Mouse (Mus musculus) forebrain, embryonic 10.5 days (tissue): ENCODE data around the gene Zfp974. TPM values are rescaled to one million over a fixed set of nuclear protein-coding genes. Genes with fewer than 3 reads are reported as not detected.

Source experiments
- DNase-seq: peaks from one replicate; pipeline ENCODE4 v3.0.0-alpha.2; 2017; ENCODE audit warnings: low spot score; ENCODE audit errors: extremely low spot score
- H3K27ac ChIP-seq: fragments of 300-500 bp; sonication (generic); 2 replicates; pipeline ENCODE4 v1.5.1; 2016; ENCODE audit warnings: mild to moderate bottlenecking
- H3K27me3 ChIP-seq: fragments of 300-500 bp; sonication (generic); 2 replicates; pipeline ENCODE4 v1.6.1; 2016; ENCODE audit warnings: mild to moderate bottlenecking; ENCODE audit not compliant: poor library complexity, severe bottlenecking
- H3K36me3 ChIP-seq: fragments of 300-500 bp; sonication (generic); replicated peaks from 2 replicates; pipeline ENCODE4 v1.6.1; 2016; ENCODE audit warnings: mild to moderate bottlenecking, moderate library complexity
- H3K4me1 ChIP-seq: fragments of 300-500 bp; sonication (generic); 2 replicates; pipeline ENCODE4 v1.6.1; 2016
- H3K4me3 ChIP-seq: fragments of 300-500 bp; sonication (generic); 2 replicates; pipeline ENCODE4 v1.5.1; 2016; ENCODE audit warnings: mild to moderate bottlenecking, moderate library complexity
- H3K9me3 ChIP-seq: fragments of 300-500 bp; sonication (generic); 2 replicates; pipeline ENCODE4 v1.6.1; 2016; ENCODE audit warnings: mild to moderate bottlenecking, moderate library complexity
- WGBS: fragments of 180-500 bp; shearing (Covaris S2); methylation state at CpG from one replicate; pipeline ENCODE4 v1.1.7; 2016; 5-methylcytosine and 5-hydroxymethylcytosine counted together
- polyA plus RNA-seq: library from polyadenylated mRNA; unstranded; fragments of >200 nt; fragmentation: Nextera tagmentation; extraction: Ambion mirVana; gene quantifications from 2 replicates; pipeline ENCODE4 v1.2.1, GENCODE M21; 2016

Gene Zfp974
- polyA plus RNA-seq, 1 experiment from 2014 or later, result 12.0 TPM

DNA sequence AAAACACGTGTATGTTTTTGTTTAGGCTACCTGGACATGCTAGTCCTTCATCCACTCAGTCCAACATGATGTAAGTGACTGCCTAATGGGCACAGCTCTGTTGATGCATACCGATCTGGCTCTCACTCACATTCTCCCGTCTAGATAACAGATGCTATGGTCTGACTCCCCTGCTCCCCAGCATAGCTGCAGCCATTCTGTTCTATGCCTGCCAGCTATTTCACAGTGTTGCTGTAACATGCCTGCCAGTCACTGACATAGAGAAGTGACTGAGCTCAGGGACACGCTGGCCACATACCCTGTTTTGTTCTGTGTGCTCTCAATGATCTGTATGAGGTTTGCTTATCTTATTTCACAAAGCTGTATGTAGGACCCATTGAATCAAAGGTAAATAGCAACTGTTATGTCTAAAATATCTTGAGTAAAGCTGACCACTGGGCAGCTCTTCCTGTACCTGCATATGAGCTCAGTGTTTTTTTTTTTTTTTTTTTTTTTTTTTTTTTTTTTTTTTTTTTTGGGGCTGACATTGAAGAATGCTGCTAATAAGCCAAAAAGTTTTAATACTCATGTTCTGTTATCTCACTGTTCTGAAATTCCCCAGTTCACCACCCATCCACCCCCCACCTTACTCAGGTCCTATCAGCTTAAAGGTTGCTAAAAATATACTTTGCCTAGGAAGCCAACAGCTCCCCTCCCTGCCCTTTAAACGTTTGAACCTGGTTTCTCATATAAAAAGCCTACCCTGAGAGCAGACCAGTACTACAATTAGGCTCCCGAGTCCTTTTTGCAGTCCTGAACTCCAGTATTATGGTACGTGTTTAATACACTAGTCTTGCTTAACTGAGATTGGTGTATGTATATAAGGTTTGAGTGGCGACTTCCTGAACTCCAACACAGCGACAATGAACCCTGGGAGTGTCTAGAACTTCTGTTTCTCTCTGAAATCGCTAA is 69.7 kb downstream of the Zfp974 start:
- Histone ChIP-seq H3K27ac (peak overlapping the region; percentile 89), H3K4me3 (peak overlapping the region; percentile 76), H3K9me3 (0 out of 2 replicates have a peak, but pooled peaks cover 8% of the 10 kb centered on the region), H3K4me1 (peaks cover 20% of the 10 kb centered on the region), H3K27me3 (no peaks in the 10 kb centered on the region), H3K36me3 (peaks cover 40% of the 10 kb centered on the region)
- 37% methylated on average over 10 of the region's 10 CpGs for WGBS
- DNase-seq, result no peak

Other genes with a start within 250 kb of the Zfp974 start
- gene Zfp607b, start 240.1 kb downstream of the Zfp974 start, polyA plus RNA-seq, result 6.7 and 7.6 TPM in 2 replicates
- gene Zfp60, start 198.1 kb downstream of the Zfp974 start, polyA plus RNA-seq, result 70.8 and 76.5 TPM in 2 replicates
- 1.9 and 2.2 TPM in 2 replicates for gene Zfp626, start 122.3 kb downstream of the Zfp974 start, polyA plus RNA-seq
- gene Zfp59, start 90.9 kb downstream of the Zfp974 start, polyA plus RNA-seq, result 9.7 and 11.6 TPM in 2 replicates
- 4.7 and 5.0 TPM in 2 replicates for gene Zfp607a, start 71.9 kb downstream of the Zfp974 start, polyA plus RNA-seq
- 21.3 and 23.1 TPM in 2 replicates for gene Zfp780b, start 49.7 kb upstream of the Zfp974 start, polyA plus RNA-seq
- gene Zfp850, start 84.7 kb upstream of the Zfp974 start, polyA plus RNA-seq, result 9.8 and 10.3 TPM in 2 replicates
- 445 and 464 TPM in 2 replicates for gene Psmc4, start 120.6 kb upstream of the Zfp974 start, polyA plus RNA-seq
- gene Fcgbp, start 141.8 kb upstream of the Zfp974 start, polyA plus RNA-seq, result 0.25 and 0.40 TPM in 2 replicates
- gene 9530053A07Rik, start 200.0 kb upstream of the Zfp974 start, polyA plus RNA-seq, result 0.05 and 0.10 TPM in 2 replicates
- 178 and 180 TPM in 2 replicates for gene Fbl, start 240.2 kb upstream of the Zfp974 start, polyA plus RNA-seq